Mouse (Mus musculus) liver, embryonic 11.5 days (tissue): Measurements from ENCODE around the gene Hrc. TPM values are rescaled to one million over a fixed set of nuclear protein-coding genes. Genes with fewer than 3 reads are reported as not detected.

Source experiments
- ATAC-seq: fragments of 200-750 bp; cut with Nextera tagmentation; replicated peaks from 2 replicates; pipeline ENCODE4 v1.8.0; 2017; ENCODE audit warnings: moderate number of reproducible peaks, mild to moderate bottlenecking, moderate TSS enrichment, moderate library complexity; ENCODE audit not compliant: low FRiP score
- DNase-seq: peaks from one replicate; pipeline ENCODE4 v3.0.0-alpha.2; 2017; ENCODE audit warnings: low spot score
- H3K27ac ChIP-seq: fragments of 300-500 bp; sonication (generic); 2 replicates; pipeline ENCODE4 v1.5.1; 2014; ENCODE audit warnings: mild to moderate bottlenecking, low read depth, low read length, control low read depth
- H3K27me3 ChIP-seq: fragments of 300-500 bp; sonication (generic); replicated peaks from 2 replicates; pipeline ENCODE4 v1.6.1; 2014; ENCODE audit warnings: low read length, mixed read lengths; ENCODE audit not compliant: control insufficient read depth, insufficient read depth
- H3K36me3 ChIP-seq: fragments of 300-500 bp; sonication (generic); 2 replicates; pipeline ENCODE4 v1.6.1; 2014; ENCODE audit warnings: mild to moderate bottlenecking, low read length, moderate library complexity, mixed read lengths; ENCODE audit not compliant: control insufficient read depth, insufficient read depth
- H3K4me1 ChIP-seq: fragments of 300-500 bp; sonication (generic); replicated peaks from 2 replicates; pipeline ENCODE4 v1.6.1; 2014; ENCODE audit warnings: low read length, mixed read lengths; ENCODE audit not compliant: control insufficient read depth, insufficient read depth
- H3K4me2 ChIP-seq: fragments of 300-500 bp; sonication (generic); 2 replicates; pipeline ENCODE4 v1.6.1; 2014; ENCODE audit warnings: mild to moderate bottlenecking, control low read depth, moderate library complexity
- H3K4me3 ChIP-seq: fragments of 300-500 bp; sonication (generic); 2 replicates; pipeline ENCODE4 v1.5.1; 2014; ENCODE audit warnings: low read depth, low read length, control low read depth
- H3K9ac ChIP-seq: fragments of 300-500 bp; sonication (generic); 2 replicates; pipeline ENCODE4 v1.6.1; 2014; ENCODE audit warnings: low read depth, low read length, control low read depth
- H3K9me3 ChIP-seq: fragments of 300-500 bp; sonication (generic); 2 replicates; pipeline ENCODE4 v1.6.1; 2016; ENCODE audit warnings: low read length, inconsistent platforms, mixed read lengths; ENCODE audit not compliant: control insufficient read depth
- WGBS: fragments of 180-500 bp; shearing (Covaris S2); extraction: QIAGEN DNeasy Blood & Tissue Kit; methylation state at CpG from one replicate; pipeline ENCODE4 v1.1.7; 2014; 5-methylcytosine and 5-hydroxymethylcytosine counted together
- polyA plus RNA-seq: library from polyadenylated mRNA; unstranded; fragments of >200 nt; fragmentation: Nextera tagmentation; extraction: Ambion mirVana; gene quantifications from 2 replicates; pipeline ENCODE4 v1.2.1, GENCODE M21; 2014

Hrc gene
- polyA plus RNA-seq, 1 experiment from 2014 or later, result 0.30 TPM

- Histone ChIP-seq H3K27ac (no peak within 1 kb of the TSS), H3K4me3 (peak within 1 kb of the TSS; percentile 64), H3K9me3 (no peaks in the 10 kb centered on the region), H3K27me3 (peaks cover 36% of the 10 kb centered on the region), H3K4me1 (peaks cover 22% of the 10 kb centered on the region), H3K4me2 (peak within 1 kb of the TSS; percentile 98), H3K36me3 (peaks cover 15% of the 10 kb centered on the region; the same call in 1 of the 2 replicates), H3K9ac (peak within 1 kb of the TSS; percentile 53)
- WGBS, result 10% methylated on average over 28 of the region's 28 CpGs
- peak; percentile 80 for ATAC-seq
- peak; percentile 88 for DNase-seq
Observed at GRCm38 (mm10) chr7:45370475-45371311, 35.6 kb downstream of the Hrc start, which contains the start of gene Lin7b. Gene Lin7b, minus strand, starts transcription at chr7:45370583.

DNA sequence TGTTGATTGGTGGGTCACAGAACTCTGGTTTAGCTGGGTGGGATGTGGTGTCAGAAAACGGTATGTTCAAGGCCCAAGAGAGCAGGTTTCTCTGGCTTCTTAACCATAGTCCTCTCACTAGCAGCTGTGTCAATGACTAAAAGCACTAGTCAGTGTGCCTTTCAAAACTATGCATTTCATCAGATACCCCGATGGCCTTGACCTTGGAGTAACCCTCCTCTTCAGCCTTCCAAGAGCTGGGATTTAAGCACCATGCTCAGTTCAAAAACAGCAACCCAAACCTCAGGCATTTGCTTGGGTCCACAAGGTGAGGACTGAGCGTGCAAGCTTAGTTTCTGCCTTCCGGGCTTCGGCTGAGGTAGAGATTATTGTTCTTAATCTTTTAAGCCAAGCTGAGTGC is 37.3 kb downstream of the Hrc start:
- Histone ChIP-seq H3K36me3 (peaks cover 32% of the 10 kb centered on the region), H3K27me3 (peaks cover 27% of the 10 kb centered on the region), H3K9me3 (no peaks in the 10 kb centered on the region), H3K4me1 (peaks cover 20% of the 10 kb centered on the region), H3K4me3 (no peak overlapping the region), H3K4me2 (no peak overlapping the region), H3K27ac (no peak overlapping the region; the same call in 1 of the 2 replicates), H3K9ac (no peak overlapping the region)
- WGBS, result 83% methylated on average over 5 of the region's 5 CpGs
- DNase-seq, result no peak
- no peak for ATAC-seq

DNA sequence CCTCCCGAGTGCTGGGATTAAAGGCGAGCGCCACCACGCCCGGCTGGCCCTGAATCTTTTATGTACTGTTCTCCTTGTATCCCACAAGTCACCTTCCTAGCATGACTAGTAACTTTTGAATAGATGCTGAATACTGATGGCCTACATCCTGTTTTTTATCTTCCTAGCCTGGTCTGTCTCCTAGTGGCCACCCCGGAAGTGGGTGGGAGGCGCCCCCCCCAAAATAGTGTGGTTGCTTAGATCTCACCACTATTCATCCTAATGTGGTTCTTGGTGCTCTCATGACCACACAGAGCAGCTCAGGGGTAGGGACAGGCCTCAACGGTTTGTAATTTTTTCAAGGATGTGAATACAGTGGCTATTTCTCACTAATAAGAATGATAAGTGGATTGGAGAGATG is 39.5 kb downstream of the Hrc start:
- no peak for DNase-seq
- peaks cover 12% of the 10 kb centered on the region for H3K4me1 ChIP-seq
- H3K4me2 ChIP-seq, result no peak overlapping the region
- no peaks in the 10 kb centered on the region for H3K9me3 ChIP-seq
- peaks cover 7% of the 10 kb centered on the region for H3K27me3 ChIP-seq
- WGBS, result 87% methylated on average over 8 of the region's 8 CpGs
- H3K9ac ChIP-seq, result no peak overlapping the region
- ATAC-seq, result no peak
- peaks cover 50% of the 10 kb centered on the region for H3K36me3 ChIP-seq
- no peak overlapping the region for H3K4me3 ChIP-seq
- H3K27ac ChIP-seq, result no peak overlapping the region

- Histone ChIP-seq H3K36me3 (peaks cover 64% of the 10 kb centered on the region), H3K27me3 (no peaks in the 10 kb centered on the region), H3K9ac (no peak overlapping the region), H3K27ac (no peak overlapping the region), H3K4me2 (no peak overlapping the region), H3K4me1 (peaks cover 4% of the 10 kb centered on the region), H3K9me3 (no peaks in the 10 kb centered on the region), H3K4me3 (no peak overlapping the region; the same call in 1 of the 2 replicates)
- 95% methylated on average over 1 of the region's 1 CpGs for WGBS
- DNase-seq (no peak), ATAC-seq (no peak)
Observed at GRCm38 (mm10) chr7:45376057-45376456, 41.0 kb downstream of the Hrc start.

GRCm38 (mm10) chr7:45386077-45386476 is 51.0 kb downstream of the Hrc start:
- Histone ChIP-seq H3K9me3 (no peaks in the 10 kb centered on the region), H3K4me2 (no peak overlapping the region), H3K27ac (no peak overlapping the region; the same call in 1 of the 2 replicates), H3K27me3 (no peaks in the 10 kb centered on the region), H3K36me3 (peaks cover 93% of the 10 kb centered on the region), H3K4me3 (no peak overlapping the region), H3K4me1 (no peaks in the 10 kb centered on the region), H3K9ac (no peak overlapping the region)
- no peak for ATAC-seq
- DNase-seq, result no peak
- WGBS, result 92% methylated on average over 3 of the region's 3 CpGs

Other genes starting within 250 kb of the Hrc start
- 146 and 163 TPM in 2 replicates for gene Rcn3, start 243.1 kb upstream of the Hrc start, polyA plus RNA-seq
- gene Fcgrt, start 231.4 kb upstream of the Hrc start, polyA plus RNA-seq, result 33.2 and 33.8 TPM in 2 replicates
- gene Rps11, start 210.9 kb upstream of the Hrc start, polyA plus RNA-seq, result 2,085 and 2,209 TPM in 2 replicates
- gene Rpl13a, start 206.5 kb upstream of the Hrc start, polyA plus RNA-seq, result 1,710 and 1,879 TPM in 2 replicates
- 0.41 and 1.1 TPM in 2 replicates for gene Gm45713, start 199.1 kb upstream of the Hrc start, polyA plus RNA-seq
- 9.7 and 10.5 TPM in 2 replicates for gene Flt3l, start 198.9 kb upstream of the Hrc start, polyA plus RNA-seq
- gene Pih1d1, start 181.0 kb upstream of the Hrc start, polyA plus RNA-seq, result 86.2 and 87.7 TPM in 2 replicates
- gene Aldh16a1, start 180.7 kb upstream of the Hrc start, polyA plus RNA-seq, result 56.0 and 60.6 TPM in 2 replicates
- 0.57 and 0.74 TPM in 2 replicates for gene Slc17a7, start 171.3 kb upstream of the Hrc start, polyA plus RNA-seq
- not detected in 2 replicates for gene Gfy, start 155.7 kb upstream of the Hrc start, polyA plus RNA-seq
- gene Pth2, start 154.3 kb upstream of the Hrc start, polyA plus RNA-seq, result not detected in 2 replicates
- 0.17 and 0.53 TPM in 2 replicates for gene Ccdc155, start 130.4 kb upstream of the Hrc start, polyA plus RNA-seq
- gene Dkkl1, start 123.1 kb upstream of the Hrc start, polyA plus RNA-seq, result 2.8 TPM in 2 replicates
- gene Tead2, start 119.5 kb upstream of the Hrc start, polyA plus RNA-seq, result 69.3 and 75.9 TPM in 2 replicates
- gene Cd37, start 96.2 kb upstream of the Hrc start, polyA plus RNA-seq, result 14.4 and 19.5 TPM in 2 replicates
- 0.19 TPM in 1 of 2 replicates, not detected in the other for gene Slc6a16, start 94.2 kb upstream of the Hrc start, polyA plus RNA-seq
- not detected in 2 replicates for gene Slc6a21, start 57.8 kb upstream of the Hrc start, polyA plus RNA-seq
- 2.3 and 3.9 TPM in 2 replicates for gene Trpm4, start 1.5 kb upstream of the Hrc start, polyA plus RNA-seq
- gene Ppfia3, start 31.7 kb downstream of the Hrc start, polyA plus RNA-seq, result 2.0 and 2.1 TPM in 2 replicates
- 0.35 TPM in 1 of 2 replicates, not detected in the other for gene Lin7b, start 35.3 kb downstream of the Hrc start, polyA plus RNA-seq
- gene Snrnp70, start 60.5 kb downstream of the Hrc start, polyA plus RNA-seq, result 51.6 and 64.4 TPM in 2 replicates
- 0.18 TPM in 1 of 2 replicates, not detected in the other for gene Kcna7, start 70.4 kb downstream of the Hrc start, polyA plus RNA-seq
- gene Ntf5, start 78.4 kb downstream of the Hrc start, polyA plus RNA-seq, result 2.0 and 2.5 TPM in 2 replicates
- gene Lhb, start 85.5 kb downstream of the Hrc start, polyA plus RNA-seq, result 0.26 TPM in 1 of 2 replicates, not detected in the other
- 21.4 and 23.7 TPM in 2 replicates for gene Gys1, start 99.6 kb downstream of the Hrc start, polyA plus RNA-seq
- 240 and 250 TPM in 2 replicates for gene Ruvbl2, start 102.8 kb downstream of the Hrc start, polyA plus RNA-seq
- gene Ftl1, start 124.6 kb downstream of the Hrc start, polyA plus RNA-seq, result 6,297 and 6,318 TPM in 2 replicates
- 190 and 212 TPM in 2 replicates for gene Bax, start 131.6 kb downstream of the Hrc start, polyA plus RNA-seq
- 2.3 and 3.2 TPM in 2 replicates for gene Tulp2, start 146.6 kb downstream of the Hrc start, polyA plus RNA-seq
- gene Gm45808, start 151.5 kb downstream of the Hrc start, polyA plus RNA-seq, result not detected in 2 replicates
- gene Dhdh, start 153.5 kb downstream of the Hrc start, polyA plus RNA-seq, result 4.9 and 5.8 TPM in 2 replicates
- 149 and 153 TPM in 2 replicates for gene Nucb1, start 175.1 kb downstream of the Hrc start, polyA plus RNA-seq
- gene Ppp1r15a, start 191.0 kb downstream of the Hrc start, polyA plus RNA-seq, result 61.6 and 62.0 TPM in 2 replicates
- gene Plekha4, start 191.0 kb downstream of the Hrc start, polyA plus RNA-seq, result 0.64 and 0.89 TPM in 2 replicates
- gene Hsd17b14, start 219.6 kb downstream of the Hrc start, polyA plus RNA-seq, result 2.8 and 5.4 TPM in 2 replicates
- gene Bcat2, start 234.9 kb downstream of the Hrc start, polyA plus RNA-seq, result 84.7 and 90.1 TPM in 2 replicates